Mouse (Mus musculus): ENCODE measurements at regions not wholly inside any gene's neighbourhood (a gene's known extent, or its start where the extent isn't known, plus 50 kb on each side); places are given as distances from the start of the nearest gene placed in this dataset.

GRCm38 (mm10) chr4:106859476-106859875 is 51.0 kb upstream of the Ssbp3 start:
- no peak overlapping the region for H3K4me2 ChIP-seq (ENCODE audit: low read depth, low read length, severe bottlenecking)
- H3K9me3 ChIP-seq (ENCODE audit: control insufficient read depth, low read length): no peaks in the 10 kb centered on the region
- no peak overlapping the region for H3K4me3 ChIP-seq (ENCODE audit: low read depth, low read length)
- ATAC-seq (replicated peaks; ENCODE audit: low FRiP score): no peak
- H3K4me1 ChIP-seq (replicated peaks; ENCODE audit: control insufficient read depth, insufficient read depth, low read length): peaks cover 23% of the 10 kb centered on the region
- no peaks in the 10 kb centered on the region for H3K36me3 ChIP-seq (ENCODE audit: control insufficient read depth, insufficient read depth, low read length)
- H3K27ac ChIP-seq (ENCODE audit: low read depth, low read length): no peak overlapping the region
- no peaks in the 10 kb centered on the region for H3K27me3 ChIP-seq (ENCODE audit: control insufficient read depth, insufficient read depth, low read length)
- no peak for DNase-seq (ENCODE audit: low spot score)
- no peak overlapping the region for H3K9ac ChIP-seq (ENCODE audit: low read length)

GRCm38 (mm10) chr4:106858357-106859088 is 52.0 kb upstream of the Ssbp3 start:
- no peaks in the 10 kb centered on the region for H3K36me3 ChIP-seq (ENCODE audit: control insufficient read depth, insufficient read depth, low read length)
- DNase-seq (ENCODE audit: low spot score): no peak
- no peaks in the 10 kb centered on the region for H3K9me3 ChIP-seq (ENCODE audit: control insufficient read depth, low read length)
- H3K27ac ChIP-seq (ENCODE audit: low read depth, low read length): no peak overlapping the region
- no peak overlapping the region for H3K4me3 ChIP-seq (ENCODE audit: low read depth, low read length)
- WGBS: 85% methylated on average over 13 of the region's 13 CpGs
- H3K27me3 ChIP-seq (ENCODE audit: control insufficient read depth, insufficient read depth, low read length): no peaks in the 10 kb centered on the region
- no peak for ATAC-seq (replicated peaks; ENCODE audit: low FRiP score)
- peaks cover 30% of the 10 kb centered on the region for H3K4me1 ChIP-seq (replicated peaks; ENCODE audit: control insufficient read depth, insufficient read depth, low read length)
- no peak overlapping the region for H3K9ac ChIP-seq (ENCODE audit: low read length)
- no peak overlapping the region for H3K4me2 ChIP-seq (ENCODE audit: low read depth, low read length, severe bottlenecking)

- Histone ChIP-seq H3K4me2 (ENCODE audit: low read depth, low read length, severe bottlenecking) (peak overlapping the region; percentile 43), H3K36me3 (ENCODE audit: control insufficient read depth, insufficient read depth, low read length) (no peaks in the 10 kb centered on the region), H3K4me3 (ENCODE audit: low read depth, low read length) (no peak overlapping the region), H3K27me3 (ENCODE audit: control insufficient read depth, insufficient read depth, low read length) (no peaks in the 10 kb centered on the region), H3K9me3 (ENCODE audit: control insufficient read depth, low read length) (no peaks in the 10 kb centered on the region), H3K9ac (ENCODE audit: low read length) (peak overlapping the region; percentile 35), H3K27ac (ENCODE audit: low read depth, low read length) (no peak overlapping the region), H3K4me1 (replicated peaks; ENCODE audit: control insufficient read depth, insufficient read depth, low read length) (peaks cover 27% of the 10 kb centered on the region)
- ATAC-seq (replicated peaks; ENCODE audit: low FRiP score): peak; percentile 57; the same call in 1 of the 2 replicates
- peak; percentile 72 for DNase-seq (ENCODE audit: low spot score)
- 4% methylated on average over 19 of the region's 19 CpGs for WGBS
Observed at GRCm38 (mm10) chr4:106855771-106856170, 51.0 kb upstream of the Acot11 start.

- peak overlapping the region; percentile 53 for H3K9ac ChIP-seq (ENCODE audit: low read length)
- 6% methylated on average over 15 of the region's 15 CpGs for WGBS
- no peaks in the 10 kb centered on the region for H3K9me3 ChIP-seq (ENCODE audit: control insufficient read depth, low read length)
- peak overlapping the region; percentile 33 for H3K4me2 ChIP-seq (ENCODE audit: low read depth, low read length, severe bottlenecking)
- H3K4me1 ChIP-seq (replicated peaks; ENCODE audit: control insufficient read depth, insufficient read depth, low read length): peaks cover 27% of the 10 kb centered on the region
- peak; percentile 73 for ATAC-seq (replicated peaks; ENCODE audit: low FRiP score)
- no peak overlapping the region; the same call in 1 of the 2 replicates for H3K4me3 ChIP-seq (ENCODE audit: low read depth, low read length)
- DNase-seq (ENCODE audit: low spot score): no peak
- peak overlapping the region; percentile 57 for H3K27ac ChIP-seq (ENCODE audit: low read depth, low read length)
- no peaks in the 10 kb centered on the region for H3K36me3 ChIP-seq (ENCODE audit: control insufficient read depth, insufficient read depth, low read length)
- no peaks in the 10 kb centered on the region for H3K27me3 ChIP-seq (ENCODE audit: control insufficient read depth, insufficient read depth, low read length)
Observed at GRCm38 (mm10) chr4:106854361-106855309, 49.8 kb upstream of the Acot11 start.
